8 mouse cellular contexts compared by ENCODE assay signal in the genomic region with DNA sequence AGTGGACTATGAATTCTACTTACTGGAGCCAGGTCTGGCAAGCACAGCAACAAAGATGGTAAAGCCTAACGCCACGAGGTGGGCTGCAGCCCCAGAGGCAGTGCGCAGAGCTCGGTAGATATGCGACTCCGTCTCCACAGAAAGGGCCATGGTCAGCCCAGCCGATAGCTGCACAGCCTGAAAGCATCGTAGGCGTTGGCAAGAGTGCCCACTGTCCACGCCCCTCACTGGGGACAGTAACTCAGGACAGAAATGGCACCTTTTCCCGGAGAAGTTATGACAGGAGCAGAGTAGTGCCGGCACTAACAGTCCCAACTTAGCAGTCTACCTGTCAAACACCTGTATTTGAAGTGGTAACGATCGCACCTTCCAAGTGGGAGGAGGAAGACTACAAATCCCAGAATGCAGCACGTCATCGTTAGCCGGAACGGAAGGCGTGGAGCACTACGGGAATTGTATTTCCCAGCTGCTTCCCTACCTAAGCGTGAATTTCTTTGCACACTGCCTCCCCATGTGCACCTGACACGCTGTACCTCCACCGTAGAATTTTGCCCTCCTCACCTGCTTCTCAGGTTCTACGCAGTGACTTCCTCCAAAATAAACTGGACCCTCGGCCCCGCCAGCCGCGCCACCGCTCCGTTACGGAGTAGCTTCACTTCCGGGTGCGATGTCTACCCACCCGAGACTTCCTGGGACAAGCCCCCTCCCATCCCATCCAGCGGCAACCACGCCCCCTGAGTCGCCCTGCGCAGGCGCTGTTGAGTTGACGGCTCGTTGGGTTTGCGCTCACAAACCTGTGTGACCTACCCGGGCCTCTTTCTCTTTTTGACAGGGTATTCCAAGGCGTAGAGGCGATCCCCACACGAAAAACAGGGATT. TPM values are rescaled to one million over a fixed set of nuclear protein-coding genes. Genes with fewer than 3 reads are reported as not detected.
DNase-seq lines count a peak whose midpoint lies in the region; ATAC-seq and TF ChIP-seq lines count a peak whose summit lies in the region.

TSS of gene Cyb561d2 (minus strand) at position 720 of the 878 bp plus-strand sequence.
TSS of gene Nprl2 (plus strand) at position 753 of the 878 bp plus-strand sequence.

- WGBS in heart, embryonic 14.5 days, result under 1% methylated on average over 46 of the region's 46 CpGs
- under 1% methylated on average over 46 of the region's 46 CpGs for WGBS in liver, embryonic 14.5 days (ENCODE audit: insufficient replicate concordance)
- under 1% methylated on average over 46 of the region's 46 CpGs for WGBS in neural tube, embryonic 11.5 days
- WGBS in stomach, postnatal 0 days, result under 1% methylated on average over 46 of the region's 46 CpGs

- peak; percentile 71 for DNase-seq in c-Kit-negative CD71-positive TER-119-positive erythroid progenitor cells, embryonic 14.5 days (ENCODE audit: low read depth, low spot score)
- DNase-seq in fibroblast of lung, adult 2 months (ENCODE audit: low read depth), result peak; percentile 91
- peak; percentile 94 to 96 for DNase-seq in kidney, postnatal 25 days
- peak; percentile 77 to 84 (median 77) for DNase-seq in liver, embryonic 14.5 days (ENCODE audit: low read depth in 3 of 3, low spot score in 3 of 3)
- DNase-seq in neural tube, embryonic 11.5 days (ENCODE audit: low spot score), result peak; percentile 96
- DNase-seq in stomach, postnatal 0 days (ENCODE audit: low spot score), result peak; percentile 94

- H3K4me3 ChIP-seq in heart, embryonic 14.5 days (ENCODE audit: control insufficient read depth in 1 of 2, insufficient read depth in 1 of 2, low read depth in 1 of 2, low read length in 2 of 2), result peak within 1 kb of the TSS; percentile 69 to 86
- H3K4me3 ChIP-seq in liver, embryonic 14.5 days (ENCODE audit: insufficient read depth in 1 of 2, low read depth in 2 of 2, low read length in 2 of 2), result peak within 1 kb of the TSS; percentile 67 to 96
- peak within 1 kb of the TSS; percentile 52 for H3K4me3 ChIP-seq in neural tube, embryonic 11.5 days (ENCODE audit: low read depth, low read length)
- H3K4me3 ChIP-seq in stomach, postnatal 0 days (ENCODE audit: low read depth, low read length), result peak within 1 kb of the TSS; percentile 63

- peaks cover 54% of the 10 kb centered on the region for H3K36me3 ChIP-seq in heart, embryonic 14.5 days (ENCODE audit: control insufficient read depth, insufficient read depth, low read length)
- peaks cover 27% of the 10 kb centered on the region for H3K36me3 ChIP-seq in liver, embryonic 14.5 days (replicated peaks; ENCODE audit: control insufficient read depth, insufficient read depth, low read depth)
- H3K36me3 ChIP-seq in neural tube, embryonic 11.5 days (ENCODE audit: control insufficient read depth, insufficient read depth, low read length), result peaks cover 16% of the 10 kb centered on the region
- peaks cover 13% of the 10 kb centered on the region for H3K36me3 ChIP-seq in stomach, postnatal 0 days (ENCODE audit: control insufficient read depth, insufficient read depth, low read length)

- H3K9ac ChIP-seq in heart, embryonic 14.5 days (ENCODE audit: low read length), result peak within 1 kb of the TSS; percentile 73
- H3K9ac ChIP-seq in liver, embryonic 14.5 days (replicated peaks), result peak within 1 kb of the TSS; percentile 83
- H3K9ac ChIP-seq in neural tube, embryonic 11.5 days (ENCODE audit: low read length), result peak within 1 kb of the TSS; percentile 65
- peak within 1 kb of the TSS; percentile 55 for H3K9ac ChIP-seq in stomach, postnatal 0 days (ENCODE audit: low read length)

- no peak for TF ChIP-seq CTCF in liver, embryonic 14.5 days (IDR thresholded peaks at IDR 0.05; ENCODE audit: low read depth)
- peak; percentile 21; the same call in 1 of the 2 replicates for TF ChIP-seq CTCF in stomach, postnatal 0 days (IDR thresholded peaks at IDR 0.05; ENCODE audit: low read depth)

- TF ChIP-seq EP300 in liver, embryonic 14.5 days (IDR thresholded peaks at IDR 0.05; ENCODE audit: low read depth), result no peak
- TF ChIP-seq EP300 in stomach, postnatal 0 days (optimal IDR thresholded peaks at IDR 0.05), result no peak

- H3K4me2 ChIP-seq in heart, embryonic 14.5 days (ENCODE audit: low read length), result peak within 1 kb of the TSS; percentile 94
- H3K4me2 ChIP-seq in liver, embryonic 14.5 days (ENCODE audit: low read depth), result peak within 1 kb of the TSS; percentile 98
- peak within 1 kb of the TSS; percentile 85 for H3K4me2 ChIP-seq in neural tube, embryonic 11.5 days (ENCODE audit: low read depth)
- peak within 1 kb of the TSS; percentile 78 for H3K4me2 ChIP-seq in stomach, postnatal 0 days (replicated peaks; ENCODE audit: low read depth)

- H3K27ac ChIP-seq in heart, embryonic 14.5 days (replicated peaks in 1 of 2; ENCODE audit: control insufficient read depth in 1 of 2, insufficient read depth in 1 of 2, low read depth in 2 of 2, low read length in 2 of 2), result peak within 1 kb of the TSS in 1 of 2 experiments; percentile 57; a peak in 2 of 4 replicates
- H3K27ac ChIP-seq in liver, embryonic 14.5 days, result peak within 1 kb of the TSS; percentile 26
- H3K27ac ChIP-seq in neural tube, embryonic 11.5 days (ENCODE audit: low read depth, low read length), result no peak within 1 kb of the TSS; the same call in 1 of the 2 replicates
- H3K27ac ChIP-seq in stomach, postnatal 0 days (replicated peaks), result peak within 1 kb of the TSS; percentile 40; the same call in 1 of the 2 replicates

- H3K27me3 ChIP-seq in heart, embryonic 14.5 days (ENCODE audit: control insufficient read depth, insufficient read depth, low read length), result no peaks in the 10 kb centered on the region
- no peaks in the 10 kb centered on the region for H3K27me3 ChIP-seq in liver, embryonic 14.5 days (ENCODE audit: control insufficient read depth, insufficient read depth, low read length)
- no peaks in the 10 kb centered on the region for H3K27me3 ChIP-seq in neural tube, embryonic 11.5 days (ENCODE audit: control insufficient read depth, insufficient read depth, low read length)
- H3K27me3 ChIP-seq in stomach, postnatal 0 days (ENCODE audit: control insufficient read depth, insufficient read depth, low read length), result no peaks in the 10 kb centered on the region

- H3K9me3 ChIP-seq in heart, embryonic 14.5 days (ENCODE audit: control insufficient read depth, low read length), result no peaks in the 10 kb centered on the region
- no peaks in the 10 kb centered on the region for H3K9me3 ChIP-seq in liver, embryonic 14.5 days (ENCODE audit: control insufficient read depth, low read length)
- no peaks in the 10 kb centered on the region for H3K9me3 ChIP-seq in neural tube, embryonic 11.5 days (ENCODE audit: control insufficient read depth, low read length)
- no peaks in the 10 kb centered on the region for H3K9me3 ChIP-seq in stomach, postnatal 0 days (ENCODE audit: control insufficient read depth, low read length)

- peaks cover 18 to 28% of the 10 kb centered on the region in 2 experiments for H3K4me1 ChIP-seq in heart, embryonic 14.5 days (ENCODE audit: control insufficient read depth in 2 of 2, insufficient read depth in 2 of 2, low read length in 2 of 2)
- H3K4me1 ChIP-seq in liver, embryonic 14.5 days (replicated peaks; ENCODE audit: control insufficient read depth in 2 of 2, insufficient read depth in 2 of 2, low read length in 1 of 2), result peaks cover 6 to 16% of the 10 kb centered on the region in 2 experiments
- H3K4me1 ChIP-seq in neural tube, embryonic 11.5 days (ENCODE audit: control insufficient read depth, insufficient read depth, low read length), result peaks cover 19% of the 10 kb centered on the region
- H3K4me1 ChIP-seq in stomach, postnatal 0 days (replicated peaks; ENCODE audit: control insufficient read depth, insufficient read depth), result peaks cover 2% of the 10 kb centered on the region; the same call in 1 of the 2 replicates

- peak; percentile 87 for ATAC-seq in CD4-positive, CD25-positive, alpha-beta regulatory T cell, adult 4 months
- peak; percentile 78 for ATAC-seq in heart, embryonic 14.5 days (ENCODE audit: insufficient number of reproducible peaks, insufficient read depth, low FRiP score, low read depth)
- peak; percentile 82 for ATAC-seq in liver, embryonic 14.5 days (ENCODE audit: insufficient read depth)
- ATAC-seq in neural tube, embryonic 11.5 days (ENCODE audit: insufficient read depth, low FRiP score, low TSS enrichment), result peak; percentile 81
- peak; percentile 85 for ATAC-seq in stomach, postnatal 0 days (ENCODE audit: low FRiP score, low TSS enrichment)

RNA-seq across cellular contexts. Expression of gene Cyb561d2, which starts in this region (rescaled TPM):
- polyA plus RNA-seq in CD4-positive, CD25-positive, alpha-beta regulatory T cell, adult 4 months (2017; shearing (Covaris generic)), result 10 to 100 TPM; 67.6 to 79.7 TPM
- polyA plus RNA-seq in heart, embryonic 14.5 days (2014; fragmentation: Nextera tagmentation; extraction: Ambion mirVana), result 17.6 and 22.8 TPM in 2 replicates
- 9.8 and 12.1 TPM in 2 replicates for polyA plus RNA-seq in liver, embryonic 14.5 days (2012; rRNA removed)
- 14.1 and 14.3 TPM in 2 replicates for polyA plus RNA-seq in liver, embryonic 14.5 days (2014; fragmentation: Nextera tagmentation; extraction: Ambion mirVana)
- polyA plus RNA-seq in neural tube, embryonic 11.5 days (2014; fragmentation: Nextera tagmentation; extraction: Ambion mirVana), result 19.7 and 21.9 TPM in 2 replicates
- 26.7 and 28.2 TPM in 2 replicates for polyA plus RNA-seq in stomach, postnatal 0 days (2015; fragmentation: Nextera tagmentation; extraction: Ambion mirVana)

RNA-seq across cellular contexts. Expression of gene Nprl2, which starts in this region (rescaled TPM):
- polyA plus RNA-seq in CD4-positive, CD25-positive, alpha-beta regulatory T cell, adult 4 months (2017; shearing (Covaris generic)), result 10 to 100 TPM; 54.1 to 59.0 TPM
- 28.4 and 31.6 TPM in 2 replicates for polyA plus RNA-seq in heart, embryonic 14.5 days (2014; fragmentation: Nextera tagmentation; extraction: Ambion mirVana)
- polyA plus RNA-seq in liver, embryonic 14.5 days (2012; rRNA removed), result 10.5 and 12.9 TPM in 2 replicates
- 9.2 and 10.2 TPM in 2 replicates for polyA plus RNA-seq in liver, embryonic 14.5 days (2014; fragmentation: Nextera tagmentation; extraction: Ambion mirVana)
- polyA plus RNA-seq in neural tube, embryonic 11.5 days (2014; fragmentation: Nextera tagmentation; extraction: Ambion mirVana), result 45.8 and 48.9 TPM in 2 replicates
- polyA plus RNA-seq in stomach, postnatal 0 days (2015; fragmentation: Nextera tagmentation; extraction: Ambion mirVana), result 24.8 and 24.9 TPM in 2 replicates
